Mouse (Mus musculus) erythroid progenitor cell, adult 5-6 weeks (primary cell): ENCODE results near the gene Fgf11. TPM values are rescaled to one million over a fixed set of nuclear protein-coding genes. Genes with fewer than 3 reads are reported as not detected.

ENCODE experiments used
- ATAC-seq: replicated peaks from 2 replicates; pipeline ENCODE4 v1.8.0; 2016; ENCODE audit warnings: moderate number of reproducible peaks, mild to moderate bottlenecking, moderate TSS enrichment, inconsistent platforms; ENCODE audit not compliant: poor library complexity, low FRiP score, severe bottlenecking
- total RNA-seq, 2 experiments: library from RNA; stranded (forward) in 1 of 2; stranded (reverse) in 1 of 2; fragments of 150-400 nt in 1 of 2; fragments of 186-747, 209-891 nt in 1 of 2; gene quantifications; 2 replicates each; pipeline versions ENCODE4 v1.2.3 to v1.2.4; 2015 to 2017; ENCODE audit warnings: low replicate concordance in 2 of 2

The Fgf11 gene
- total RNA-seq, 2 experiments from 2014 or later, result not detected

GRCm38 (mm10) chr11:69760160-69760900, 41.3 kb downstream of the Fgf11 start:
- ATAC-seq, result no peak

DNA sequence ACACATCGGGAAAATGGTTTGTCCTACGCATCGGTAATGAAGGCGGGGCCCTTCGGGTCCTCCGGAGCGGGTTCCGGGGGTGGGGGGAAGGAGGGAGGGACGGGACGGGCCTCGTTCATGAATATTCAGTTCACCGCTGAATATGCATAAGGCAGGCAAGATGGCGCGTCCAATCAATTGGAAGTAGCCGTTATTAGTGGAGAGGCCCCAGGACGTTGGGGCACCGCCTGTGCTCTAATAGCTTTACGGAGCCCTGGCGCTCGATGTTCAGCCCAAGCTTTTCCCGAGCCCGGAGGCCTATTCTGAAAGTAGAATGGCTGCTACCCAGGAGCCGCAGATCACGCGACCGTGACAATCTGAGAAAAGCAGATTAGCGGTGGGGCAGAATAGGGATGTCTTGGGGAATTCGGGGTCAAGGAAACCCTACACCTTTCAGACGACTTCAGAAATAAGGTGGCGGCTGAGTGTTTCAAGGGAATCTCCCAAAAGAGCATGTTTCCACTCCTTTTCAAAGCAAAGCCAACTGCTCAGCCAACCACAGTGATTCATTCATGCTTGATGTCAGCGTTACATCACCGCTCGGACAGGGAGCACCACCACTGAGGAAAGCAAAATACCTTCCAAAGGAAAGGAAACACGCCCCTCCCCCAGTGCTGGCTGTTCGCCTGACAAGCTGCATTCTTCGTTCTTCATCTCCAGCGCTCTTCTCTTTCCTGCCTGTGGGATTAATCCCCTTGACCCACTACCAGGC, 42.5 kb downstream of the Fgf11 start:
- peak; percentile 79 for ATAC-seq

- peak; percentile 82 for ATAC-seq
Observed at GRCm38 (mm10) chr11:69758478-69758970, 43.1 kb downstream of the Fgf11 start, which contains the start of gene Polr2a. Polr2a (minus strand) TSS chr11:69758637.

DNA sequence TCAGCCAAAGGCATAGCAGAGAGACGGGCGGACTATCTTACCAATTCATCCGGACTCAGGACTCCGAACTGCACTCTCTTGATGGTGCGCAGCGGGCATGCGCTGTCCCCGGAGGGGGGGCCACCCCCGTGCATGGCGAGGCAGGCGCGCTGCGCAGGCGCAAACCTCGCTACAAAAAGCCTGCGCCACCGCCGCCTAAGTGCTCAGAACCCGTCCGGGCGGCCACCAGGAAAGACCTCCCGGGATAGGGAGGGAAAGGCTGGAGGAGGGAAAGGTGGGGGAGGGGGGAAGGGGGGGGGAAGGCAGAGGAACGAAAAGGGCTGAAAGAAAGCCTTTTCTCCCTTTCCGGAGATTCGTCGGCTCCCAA, 43.6 kb downstream of the Fgf11 start:
- ATAC-seq, result peak; percentile 70

GRCm38 (mm10) chr11:69757303-69758089, 44.2 kb downstream of the Fgf11 start:
- peak; percentile 3; the same call in 1 of the 2 replicates for ATAC-seq

DNA sequence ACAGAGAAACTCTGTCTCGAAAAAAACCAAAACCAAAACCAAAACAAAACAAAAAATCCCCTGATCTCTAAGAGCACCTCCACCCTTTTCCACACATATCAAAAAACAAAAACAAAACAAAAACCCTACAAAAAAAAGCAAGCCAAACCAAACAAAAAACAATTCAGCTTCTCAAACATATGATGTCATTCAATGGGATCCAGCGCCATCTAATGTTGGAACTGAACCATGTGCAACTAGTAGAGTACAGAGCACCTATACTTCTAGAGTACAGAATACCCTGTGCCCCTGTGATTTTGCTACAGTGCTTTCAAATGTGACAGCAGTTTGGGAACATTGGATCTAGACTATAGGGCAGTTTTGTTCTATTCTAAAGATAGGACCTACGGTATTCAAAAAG, 47.0 kb downstream of the Fgf11 start:
- ATAC-seq, result no peak

DNA sequence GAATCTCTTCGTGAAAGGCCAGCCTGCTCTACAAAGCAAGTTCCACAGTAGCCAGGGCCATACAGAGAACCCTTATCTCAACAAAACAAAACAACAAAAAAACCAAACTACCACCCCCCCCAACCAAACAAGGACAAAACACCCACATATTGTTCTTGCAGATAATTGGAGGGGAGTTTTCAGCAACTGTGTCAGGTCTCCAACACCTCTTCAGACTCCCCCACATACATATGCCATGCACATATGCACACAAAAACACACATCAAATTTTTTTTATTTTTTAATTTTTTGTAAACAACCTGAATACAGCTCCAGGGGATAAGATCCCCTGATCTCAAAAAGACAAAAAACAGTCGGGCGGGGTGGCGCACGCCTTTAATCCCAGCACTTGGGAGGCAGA, 47.4 kb downstream of the Fgf11 start:
- no peak for ATAC-seq

DNA sequence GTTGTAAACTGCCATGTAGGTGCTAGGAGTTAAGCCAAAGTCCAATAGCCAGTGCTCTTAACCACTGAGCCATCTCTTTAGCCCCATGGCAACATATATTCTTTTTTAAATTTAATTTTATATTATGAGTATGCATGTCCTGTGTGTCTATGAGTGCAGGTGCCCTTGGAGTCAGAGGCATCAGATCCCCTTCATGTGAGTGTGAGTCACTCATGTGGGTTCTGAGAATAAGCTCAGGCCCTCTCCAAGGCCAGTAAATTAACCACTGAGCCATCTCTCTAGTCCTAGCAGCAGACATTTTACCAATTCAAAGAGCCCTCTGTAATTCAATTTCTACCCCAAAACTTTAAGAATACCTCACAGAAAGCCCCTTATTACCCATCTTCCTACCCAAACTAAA, 49.0 kb downstream of the Fgf11 start:
- ATAC-seq, result no peak

GRCm38 (mm10) chr11:69751635-69752034, 50.0 kb downstream of the Fgf11 start:
- no peak for ATAC-seq

Other genes with a start within 250 kb of the Fgf11 start
Only the 30 nearest of the 44 such genes appear.
- not detected in 2 replicates for gene Sox15, start 146.5 kb downstream of the Fgf11 start, total RNA-seq (2015; ENCODE audit: low replicate concordance)
- not detected in 2 replicates for gene Sox15, start 146.5 kb downstream of the Fgf11 start, total RNA-seq (2017; ENCODE audit: low replicate concordance)
- gene Mpdu1, start 139.2 kb downstream of the Fgf11 start, total RNA-seq (2015; ENCODE audit: low replicate concordance), result 12.2 and 16.2 TPM in 2 replicates
- gene Mpdu1, start 139.2 kb downstream of the Fgf11 start, total RNA-seq (2017; ENCODE audit: low replicate concordance), result 17.7 and 28.4 TPM in 2 replicates
- gene Cd68, start 135.7 kb downstream of the Fgf11 start, total RNA-seq (2015; ENCODE audit: low replicate concordance), result 65.0 and 66.7 TPM in 2 replicates
- gene Cd68, start 135.7 kb downstream of the Fgf11 start, total RNA-seq (2017; ENCODE audit: low replicate concordance), result 39.1 and 47.7 TPM in 2 replicates
- gene Eif4a1, start 129.4 kb downstream of the Fgf11 start, total RNA-seq (2015; ENCODE audit: low replicate concordance), result 233 and 247 TPM in 2 replicates
- 229 and 230 TPM in 2 replicates for gene Eif4a1, start 129.4 kb downstream of the Fgf11 start, total RNA-seq (2017; ENCODE audit: low replicate concordance)
- 32.3 and 41.8 TPM in 2 replicates for gene Senp3, start 119.8 kb downstream of the Fgf11 start, total RNA-seq (2015; ENCODE audit: low replicate concordance)
- gene Senp3, start 119.8 kb downstream of the Fgf11 start, total RNA-seq (2017; ENCODE audit: low replicate concordance), result 24.8 and 43.4 TPM in 2 replicates
- gene Tnfsf13, start 116.1 kb downstream of the Fgf11 start, total RNA-seq (2015; ENCODE audit: low replicate concordance), result 3.2 TPM in 1 of 2 replicates, not detected in the other
- 4.1 TPM in 1 of 2 replicates, not detected in the other for gene Tnfsf13, start 116.1 kb downstream of the Fgf11 start, total RNA-seq (2017; ENCODE audit: low replicate concordance)
- gene Tnfsf12, start 106.0 kb downstream of the Fgf11 start, total RNA-seq (2015; ENCODE audit: low replicate concordance), result 1.3 and 7.2 TPM in 2 replicates
- gene Tnfsf12, start 106.0 kb downstream of the Fgf11 start, total RNA-seq (2017; ENCODE audit: low replicate concordance), result not detected in 2 replicates
- gene Tnfsfm13, start 105.8 kb downstream of the Fgf11 start, total RNA-seq (2015; ENCODE audit: low replicate concordance), result 1.8 TPM in 1 of 2 replicates, not detected in the other
- gene Tnfsfm13, start 105.8 kb downstream of the Fgf11 start, total RNA-seq (2017; ENCODE audit: low replicate concordance), result 6.4 and 9.4 TPM in 2 replicates
- 124 and 145 TPM in 2 replicates for gene Polr2a, start 43.2 kb downstream of the Fgf11 start, total RNA-seq (2015; ENCODE audit: low replicate concordance)
- gene Polr2a, start 43.2 kb downstream of the Fgf11 start, total RNA-seq (2017; ENCODE audit: low replicate concordance), result 131 and 162 TPM in 2 replicates
- not detected in 2 replicates for gene Slc35g3, start 39.9 kb downstream of the Fgf11 start, total RNA-seq (2015; ENCODE audit: low replicate concordance)
- not detected in 2 replicates for gene Slc35g3, start 39.9 kb downstream of the Fgf11 start, total RNA-seq (2017; ENCODE audit: low replicate concordance)
- 2.9 and 3.8 TPM in 2 replicates for gene Zbtb4, start 35.9 kb downstream of the Fgf11 start, total RNA-seq (2015; ENCODE audit: low replicate concordance)
- gene Zbtb4, start 35.9 kb downstream of the Fgf11 start, total RNA-seq (2017; ENCODE audit: low replicate concordance), result 0.77 and 3.0 TPM in 2 replicates
- not detected in 2 replicates for gene Chrnb1, start 5.9 kb downstream of the Fgf11 start, total RNA-seq (2015; ENCODE audit: low replicate concordance)
- 0.77 TPM in 1 of 2 replicates, not detected in the other for gene Chrnb1, start 5.9 kb downstream of the Fgf11 start, total RNA-seq (2017; ENCODE audit: low replicate concordance)
- not detected in 2 replicates for gene Tmem102, start 3.8 kb upstream of the Fgf11 start, total RNA-seq (2015; ENCODE audit: low replicate concordance)
- gene Tmem102, start 3.8 kb upstream of the Fgf11 start, total RNA-seq (2017; ENCODE audit: low replicate concordance), result not detected in 2 replicates
- gene Gm39566, start 13.4 kb upstream of the Fgf11 start, total RNA-seq (2015; ENCODE audit: low replicate concordance), result not detected in 2 replicates
- not detected in 2 replicates for gene Gm39566, start 13.4 kb upstream of the Fgf11 start, total RNA-seq (2017; ENCODE audit: low replicate concordance)
- not detected in 2 replicates for gene Spem2, start 16.6 kb upstream of the Fgf11 start, total RNA-seq (2015; ENCODE audit: low replicate concordance)
- not detected in 2 replicates for gene Spem2, start 16.6 kb upstream of the Fgf11 start, total RNA-seq (2017; ENCODE audit: low replicate concordance)
- gene Spem1, start 20.3 kb upstream of the Fgf11 start, total RNA-seq (2015; ENCODE audit: low replicate concordance), result not detected in 2 replicates
- gene Spem1, start 20.3 kb upstream of the Fgf11 start, total RNA-seq (2017; ENCODE audit: low replicate concordance), result not detected in 2 replicates
- 0.72 and 0.84 TPM in 2 replicates for gene Nlgn2, start 35.9 kb upstream of the Fgf11 start, total RNA-seq (2015; ENCODE audit: low replicate concordance)
- 0.08 and 0.26 TPM in 2 replicates for gene Nlgn2, start 35.9 kb upstream of the Fgf11 start, total RNA-seq (2017; ENCODE audit: low replicate concordance)
- gene Tmem256, start 36.7 kb upstream of the Fgf11 start, total RNA-seq (2015; ENCODE audit: low replicate concordance), result 258 and 276 TPM in 2 replicates
- gene Tmem256, start 36.7 kb upstream of the Fgf11 start, total RNA-seq (2017; ENCODE audit: low replicate concordance), result 123 and 303 TPM in 2 replicates
- 24.9 and 26.0 TPM in 2 replicates for gene Plscr3, start 44.5 kb upstream of the Fgf11 start, total RNA-seq (2015; ENCODE audit: low replicate concordance)
- 15.1 and 27.7 TPM in 2 replicates for gene Plscr3, start 44.5 kb upstream of the Fgf11 start, total RNA-seq (2017; ENCODE audit: low replicate concordance)
- gene Tnk1, start 56.9 kb upstream of the Fgf11 start, total RNA-seq (2015; ENCODE audit: low replicate concordance), result 5.9 and 6.8 TPM in 2 replicates
- 7.3 and 8.1 TPM in 2 replicates for gene Tnk1, start 56.9 kb upstream of the Fgf11 start, total RNA-seq (2017; ENCODE audit: low replicate concordance)
- gene Tmem95, start 76.2 kb upstream of the Fgf11 start, total RNA-seq (2015; ENCODE audit: low replicate concordance), result not detected in 2 replicates
- not detected in 2 replicates for gene Tmem95, start 76.2 kb upstream of the Fgf11 start, total RNA-seq (2017; ENCODE audit: low replicate concordance)
- 0.72 and 0.84 TPM in 2 replicates for gene Kctd11, start 79.5 kb upstream of the Fgf11 start, total RNA-seq (2015; ENCODE audit: low replicate concordance)
- 0.13 TPM in 1 of 2 replicates, not detected in the other for gene Kctd11, start 79.5 kb upstream of the Fgf11 start, total RNA-seq (2017; ENCODE audit: low replicate concordance)
- 9.4 and 12.6 TPM in 2 replicates for gene Acap1, start 93.7 kb upstream of the Fgf11 start, total RNA-seq (2015; ENCODE audit: low replicate concordance)
- 8.5 and 11.6 TPM in 2 replicates for gene Acap1, start 93.7 kb upstream of the Fgf11 start, total RNA-seq (2017; ENCODE audit: low replicate concordance)
- gene 2810408A11Rik, start 99.1 kb upstream of the Fgf11 start, total RNA-seq (2015; ENCODE audit: low replicate concordance), result 2.5 TPM in 1 of 2 replicates, not detected in the other
- gene 2810408A11Rik, start 99.1 kb upstream of the Fgf11 start, total RNA-seq (2017; ENCODE audit: low replicate concordance), result 0.51 TPM in 1 of 2 replicates, not detected in the other
- gene Neurl4, start 99.2 kb upstream of the Fgf11 start, total RNA-seq (2015; ENCODE audit: low replicate concordance), result 8.6 and 8.8 TPM in 2 replicates
- 23.2 and 59.7 TPM in 2 replicates for gene Neurl4, start 99.2 kb upstream of the Fgf11 start, total RNA-seq (2017; ENCODE audit: low replicate concordance)
- 268 and 359 TPM in 2 replicates for gene Gps2, start 112.0 kb upstream of the Fgf11 start, total RNA-seq (2015; ENCODE audit: low replicate concordance)
- gene Gps2, start 112.0 kb upstream of the Fgf11 start, total RNA-seq (2017; ENCODE audit: low replicate concordance), result 130 and 161 TPM in 2 replicates
- gene Eif5a, start 120.1 kb upstream of the Fgf11 start, total RNA-seq (2015; ENCODE audit: low replicate concordance), result 394 and 471 TPM in 2 replicates
- 246 and 254 TPM in 2 replicates for gene Eif5a, start 120.1 kb upstream of the Fgf11 start, total RNA-seq (2017; ENCODE audit: low replicate concordance)
- not detected in 2 replicates for gene Ybx2, start 133.9 kb upstream of the Fgf11 start, total RNA-seq (2015; ENCODE audit: low replicate concordance)
- gene Ybx2, start 133.9 kb upstream of the Fgf11 start, total RNA-seq (2017; ENCODE audit: low replicate concordance), result 3.9 TPM in 1 of 2 replicates, not detected in the other
- gene Slc2a4, start 146.3 kb upstream of the Fgf11 start, total RNA-seq (2015; ENCODE audit: low replicate concordance), result 94.7 and 103 TPM in 2 replicates
- 246 and 613 TPM in 2 replicates for gene Slc2a4, start 146.3 kb upstream of the Fgf11 start, total RNA-seq (2017; ENCODE audit: low replicate concordance)
- gene Cldn7, start 162.9 kb upstream of the Fgf11 start, total RNA-seq (2015; ENCODE audit: low replicate concordance), result not detected in 2 replicates
- not detected in 2 replicates for gene Cldn7, start 162.9 kb upstream of the Fgf11 start, total RNA-seq (2017; ENCODE audit: low replicate concordance)